Mouse (Mus musculus): ENCODE measurements around the gene Adm.

The Adm gene

GRCm38 (mm10) chr7:110658378-110658928 lies 31.0 kb downstream of the Adm start:
- no peak for DNase-seq (ENCODE audit: low spot score in 2 of 2)

DNA sequence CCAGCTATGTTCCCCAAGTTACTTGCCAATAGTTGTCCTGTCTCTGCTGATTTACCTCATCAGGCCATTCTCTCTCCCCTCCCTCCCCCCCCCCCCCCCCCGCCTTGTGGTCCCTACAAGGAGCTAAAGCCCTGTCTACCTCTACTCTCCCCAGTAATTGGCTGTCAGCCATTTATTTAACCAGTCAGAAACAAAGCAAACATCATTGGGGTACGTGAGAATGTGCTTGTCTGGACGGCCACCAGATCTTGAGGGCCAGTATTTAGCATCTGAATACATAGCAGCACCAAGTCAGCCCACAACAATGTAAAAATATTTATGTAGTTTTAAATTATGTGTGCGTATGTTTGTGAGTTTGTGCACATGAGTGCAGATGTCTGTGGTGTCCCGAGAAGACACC lies 39.1 kb downstream of the Adm start:
- no peak for DNase-seq (ENCODE audit: low spot score in 2 of 2)

GRCm38 (mm10) chr7:110668247-110668646 lies 40.8 kb downstream of the Adm start:
- DNase-seq (ENCODE audit: low spot score in 2 of 2), result no peak

DNA sequence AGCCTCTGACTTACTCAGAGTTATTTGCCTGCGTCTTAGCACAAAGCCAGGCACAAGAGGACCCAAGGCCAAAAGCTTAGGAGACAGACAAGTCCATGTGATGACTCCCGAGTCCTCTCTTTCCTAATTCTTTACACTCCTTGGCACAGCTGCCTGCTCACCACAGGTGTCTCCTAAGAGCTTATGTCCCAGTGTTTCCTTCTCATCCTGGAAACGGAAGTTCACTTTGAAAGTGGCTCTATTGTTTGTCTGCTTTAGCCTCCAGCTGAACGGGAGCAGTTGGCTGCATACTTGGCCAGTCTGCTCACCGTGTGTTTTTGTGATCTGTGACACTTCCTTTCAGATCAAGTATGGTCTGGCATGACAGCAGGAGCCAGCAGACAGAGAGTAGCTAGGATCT lies 41.3 kb downstream of the Adm start:
- no peak for DNase-seq (ENCODE audit: low spot score in 2 of 2)

DNA sequence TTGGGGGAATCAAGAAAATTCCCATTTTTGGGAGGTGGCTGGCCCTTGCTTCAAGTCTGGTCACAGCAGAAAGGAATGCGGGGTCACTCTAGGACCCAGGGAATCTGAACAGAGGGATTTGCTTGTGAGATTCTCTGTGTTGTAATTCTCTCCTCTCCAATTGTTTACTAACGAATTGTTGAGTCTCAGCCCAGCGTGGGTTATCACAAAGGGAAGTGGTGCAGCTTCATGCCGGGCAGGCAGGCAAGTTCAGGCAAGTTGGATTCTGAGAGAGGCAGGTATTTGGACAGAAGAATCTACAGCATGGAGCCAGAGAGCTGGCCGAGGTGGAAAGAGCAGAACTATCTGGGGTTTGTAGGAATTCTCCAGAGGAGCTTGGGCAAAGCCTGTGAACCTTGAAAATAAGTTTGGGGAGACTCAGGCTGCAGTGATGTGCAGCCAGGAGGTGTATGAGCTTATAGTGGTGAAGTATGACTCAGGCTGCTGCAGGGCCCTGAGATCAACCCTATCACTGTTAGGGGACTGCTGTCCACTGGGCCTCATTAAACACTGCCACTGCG lies 43.7 kb downstream of the Adm start:
- DNase-seq (ENCODE audit: low spot score in 2 of 2), result no peak
